Mouse (Mus musculus) liver, adult (tissue): Measurements from ENCODE around the gene Olfr692.

Experiments used
- GATA4 ChIP-seq: IDR thresholded peaks from 2 replicates; pipeline ENCODE4 v1.6.1; 2014; ENCODE audit warnings: mild to moderate bottlenecking, low read length; ENCODE audit not compliant: insufficient replicate concordance

Gene Olfr692

GRCm38 (mm10) chr7:105367930-105368329 lies at the start of gene Olfr692:
Gene Olfr692 (plus strand): TSS chr7:105368230.
- no peak for TF ChIP-seq GATA4

- no peak for TF ChIP-seq GATA4
These were observed 42.7 kb upstream of the Olfr692 start for GRCm38 (mm10) chr7:105325302-105325701.

- no peak for TF ChIP-seq GATA4
These were observed 34.0 kb upstream of the Olfr692 start, which contains the start of gene Olfr690 for GRCm38 (mm10) chr7:105334004-105334403. Gene Olfr690 (minus strand): TSS chr7:105334104.

GRCm38 (mm10) chr7:105342170-105342569 lies 25.9 kb upstream of the Olfr692 start, which contains the start of gene Olfr691:
Gene Olfr691 (minus strand): TSS chr7:105342270.
- TF ChIP-seq GATA4: no peak

- TF ChIP-seq GATA4: no peak
These were observed 25.3 kb upstream of the Olfr692 start for GRCm38 (mm10) chr7:105342752-105343151.

GRCm38 (mm10) chr7:105361713-105362112 lies 6.3 kb upstream of the Olfr692 start:
- TF ChIP-seq GATA4: no peak

GRCm38 (mm10) chr7:105367268-105367667 lies 762 bp upstream of the Olfr692 start:
- TF ChIP-seq GATA4: no peak

GRCm38 (mm10) chr7:105368521-105368920 lies 491 bp downstream of the Olfr692 start:
- no peak for TF ChIP-seq GATA4

- no peak for TF ChIP-seq GATA4
These were observed 4.9 kb downstream of the Olfr692 start for GRCm38 (mm10) chr7:105372912-105373311.

GRCm38 (mm10) chr7:105373509-105373908 lies 5.5 kb downstream of the Olfr692 start:
- no peak for TF ChIP-seq GATA4

GRCm38 (mm10) chr7:105373976-105374375 lies 5.9 kb downstream of the Olfr692 start:
- TF ChIP-seq GATA4: no peak

- no peak for TF ChIP-seq GATA4
These were observed 6.8 kb downstream of the Olfr692 start, which contains the start of gene Gm5901 for GRCm38 (mm10) chr7:105374866-105375265. Gene Gm5901 (plus strand): TSS chr7:105375038.

- TF ChIP-seq GATA4: no peak
These were observed 12.3 kb downstream of the Olfr692 start for GRCm38 (mm10) chr7:105380329-105380728.

- TF ChIP-seq GATA4: no peak
These were observed 19.7 kb downstream of the Olfr692 start for GRCm38 (mm10) chr7:105387696-105388095.

- TF ChIP-seq GATA4: no peak
These were observed 22.2 kb downstream of the Olfr692 start for GRCm38 (mm10) chr7:105390236-105390635.

GRCm38 (mm10) chr7:105394606-105395005 lies 26.6 kb downstream of the Olfr692 start:
- no peak for TF ChIP-seq GATA4

GRCm38 (mm10) chr7:105395131-105395820 lies 27.2 kb downstream of the Olfr692 start:
- no peak for TF ChIP-seq GATA4
